Mouse (Mus musculus): Measurements from ENCODE around the gene Hbb-bh1. TPM values are rescaled to one million over a fixed set of nuclear protein-coding genes. Genes with fewer than 3 reads are reported as not detected.
"Not testable (repeated sequence)": the region's sequence is repeated elsewhere in the genome, so short reads cannot be mapped to it uniquely, and the experiment has no call there.

The Hbb-bh1 gene
- polyA plus RNA-seq, 1 experiment from 2014 or later, result not detected

- H3K4me2 ChIP-seq (ENCODE audit: low read length); H3K27me3 ChIP-seq (replicated peaks; ENCODE audit: control insufficient read depth, insufficient read depth, low read length); H3K9me3 ChIP-seq (ENCODE audit: control insufficient read depth, low read length); H3K4me3 ChIP-seq (replicated peaks; ENCODE audit: low read length); H3K4me1 ChIP-seq (replicated peaks; ENCODE audit: control insufficient read depth, insufficient read depth, low read length); H3K36me3 ChIP-seq (ENCODE audit: control insufficient read depth, insufficient read depth); H3K27ac ChIP-seq (ENCODE audit: low read length); H3K9ac ChIP-seq (replicated peaks; ENCODE audit: low read depth, low read length); ATAC-seq: not testable (repeated sequence)
- WGBS, result 60% methylated on average over 2 of the region's 2 CpGs
Observed at GRCm38 (mm10) chr7:103808120-103808519, 34.8 kb downstream of the Hbb-bh1 start.

GRCm38 (mm10) chr7:103806856-103807255 is 36.1 kb downstream of the Hbb-bh1 start:
- 56% methylated on average over 1 of the region's 1 CpGs for WGBS
- H3K4me2 ChIP-seq (ENCODE audit: low read length), result no peak overlapping the region
- ATAC-seq, result no peak

GRCm38 (mm10) chr7:103792669-103793388 is 50.1 kb downstream of the Hbb-bh1 start:
- Histone ChIP-seq H3K9ac (replicated peaks; ENCODE audit: low read depth, low read length) (no peak overlapping the region), H3K4me2 (ENCODE audit: low read length) (no peak overlapping the region), H3K9me3 (ENCODE audit: control insufficient read depth, low read length) (no peaks in the 10 kb centered on the region), H3K27ac (ENCODE audit: low read length) (no peak overlapping the region), H3K4me3 (replicated peaks; ENCODE audit: low read length) (no peak overlapping the region), H3K36me3 (ENCODE audit: control insufficient read depth, insufficient read depth) (no peaks in the 10 kb centered on the region), H3K27me3 (replicated peaks; ENCODE audit: control insufficient read depth, insufficient read depth, low read length) (no peaks in the 10 kb centered on the region), H3K4me1 (replicated peaks; ENCODE audit: control insufficient read depth, insufficient read depth, low read length) (no peaks in the 10 kb centered on the region)
- WGBS, result 26% methylated on average over 4 of the region's 4 CpGs
- ATAC-seq, result no peak

More at GRCm38 (mm10) chr7:103806856-103807255, 36.1 kb downstream of the Hbb-bh1 start:
- Histone ChIP-seq H3K9me3 (ENCODE audit: control insufficient read depth, low read length) (no peaks in the 10 kb centered on the region), H3K9ac (replicated peaks; ENCODE audit: low read depth, low read length) (no peak overlapping the region), H3K36me3 (ENCODE audit: control insufficient read depth, insufficient read depth) (no peaks in the 10 kb centered on the region), H3K27me3 (replicated peaks; ENCODE audit: control insufficient read depth, insufficient read depth, low read length) (no peaks in the 10 kb centered on the region), H3K4me1 (replicated peaks; ENCODE audit: control insufficient read depth, insufficient read depth, low read length) (no peaks in the 10 kb centered on the region), H3K4me3 (replicated peaks; ENCODE audit: low read length) (no peak overlapping the region), H3K27ac (ENCODE audit: low read length) (no peak overlapping the region)

- Histone ChIP-seq H3K27me3 (replicated peaks; ENCODE audit: control insufficient read depth, insufficient read depth, low read length) (no peaks in the 10 kb centered on the region), H3K36me3 (ENCODE audit: control insufficient read depth, insufficient read depth) (no peaks in the 10 kb centered on the region), H3K9me3 (ENCODE audit: control insufficient read depth, low read length) (no peaks in the 10 kb centered on the region), H3K4me1 (replicated peaks; ENCODE audit: control insufficient read depth, insufficient read depth, low read length) (no peaks in the 10 kb centered on the region), H3K4me2 (ENCODE audit: low read length) (no peak within 1 kb of the TSS), H3K9ac (replicated peaks; ENCODE audit: low read depth, low read length) (no peak within 1 kb of the TSS), H3K4me3 (replicated peaks; ENCODE audit: low read length) (no peak within 1 kb of the TSS), H3K27ac (ENCODE audit: low read length) (no peak within 1 kb of the TSS)
- 74% methylated on average over 3 of the region's 3 CpGs for WGBS
- no peak for ATAC-seq
Observed at GRCm38 (mm10) chr7:103791721-103792120, 51.2 kb downstream of the Hbb-bh1 start, which contains the start of gene Olfr67. Olfr67 (minus strand) TSS chr7:103791821.

Other genes starting within 250 kb of the Hbb-bh1 start
- gene Olfr619, start 242.6 kb downstream of the Hbb-bh1 start, polyA plus RNA-seq (2015; fragmentation: Nextera tagmentation; extraction: Ambion mirVana), result not detected in 2 replicates
- not detected in 2 replicates for gene Olfr620, start 230.6 kb downstream of the Hbb-bh1 start, polyA plus RNA-seq (2015; fragmentation: Nextera tagmentation; extraction: Ambion mirVana)
- not detected in 2 replicates for gene Olfr622, start 200.5 kb downstream of the Hbb-bh1 start, polyA plus RNA-seq (2015; fragmentation: Nextera tagmentation; extraction: Ambion mirVana)
- not detected in 2 replicates for gene Olfr623, start 179.5 kb downstream of the Hbb-bh1 start, polyA plus RNA-seq (2015; fragmentation: Nextera tagmentation; extraction: Ambion mirVana)
- gene Olfr624, start 172.0 kb downstream of the Hbb-bh1 start, polyA plus RNA-seq (2015; fragmentation: Nextera tagmentation; extraction: Ambion mirVana), result not detected in 2 replicates
- gene Olfr625-ps1, start 160.4 kb downstream of the Hbb-bh1 start, polyA plus RNA-seq (2015; fragmentation: Nextera tagmentation; extraction: Ambion mirVana), result not detected in 2 replicates
- gene Olfr243, start 128.5 kb downstream of the Hbb-bh1 start, polyA plus RNA-seq (2015; fragmentation: Nextera tagmentation; extraction: Ambion mirVana), result not detected in 2 replicates
- gene Olfr628, start 112.8 kb downstream of the Hbb-bh1 start, polyA plus RNA-seq (2015; fragmentation: Nextera tagmentation; extraction: Ambion mirVana), result not detected in 2 replicates
- gene Olfr629, start 98.2 kb downstream of the Hbb-bh1 start, polyA plus RNA-seq (2015; fragmentation: Nextera tagmentation; extraction: Ambion mirVana), result not detected in 2 replicates
- not detected in 2 replicates for gene Olfr630, start 85.8 kb downstream of the Hbb-bh1 start, polyA plus RNA-seq (2015; fragmentation: Nextera tagmentation; extraction: Ambion mirVana)
- gene Olfr69, start 71.6 kb downstream of the Hbb-bh1 start, polyA plus RNA-seq (2015; fragmentation: Nextera tagmentation; extraction: Ambion mirVana), result not detected in 2 replicates
- not detected in 2 replicates for gene Olfr68, start 63.5 kb downstream of the Hbb-bh1 start, polyA plus RNA-seq (2015; fragmentation: Nextera tagmentation; extraction: Ambion mirVana)
- gene Olfr67, start 51.3 kb downstream of the Hbb-bh1 start, polyA plus RNA-seq (2015; fragmentation: Nextera tagmentation; extraction: Ambion mirVana), result not detected in 2 replicates
- gene Hbb-bt, start 29.2 kb downstream of the Hbb-bh1 start, polyA plus RNA-seq (2015; fragmentation: Nextera tagmentation; extraction: Ambion mirVana), result 1,171 and 1,472 TPM in 2 replicates
- 3,869 and 4,747 TPM in 2 replicates for gene Hbb-bs, start 15.1 kb downstream of the Hbb-bh1 start, polyA plus RNA-seq (2015; fragmentation: Nextera tagmentation; extraction: Ambion mirVana)
- not detected in 2 replicates for gene Hbb-bh2, start 2.6 kb downstream of the Hbb-bh1 start, polyA plus RNA-seq (2015; fragmentation: Nextera tagmentation; extraction: Ambion mirVana)
- 24.4 and 25.7 TPM in 2 replicates for gene Hbb-y, start 10.1 kb upstream of the Hbb-bh1 start, polyA plus RNA-seq (2015; fragmentation: Nextera tagmentation; extraction: Ambion mirVana)
- gene Olfr66, start 43.1 kb upstream of the Hbb-bh1 start, polyA plus RNA-seq (2015; fragmentation: Nextera tagmentation; extraction: Ambion mirVana), result not detected in 2 replicates
- gene Olfr64, start 51.3 kb upstream of the Hbb-bh1 start, polyA plus RNA-seq (2015; fragmentation: Nextera tagmentation; extraction: Ambion mirVana), result not detected in 2 replicates
- gene Olfr65, start 60.3 kb upstream of the Hbb-bh1 start, polyA plus RNA-seq (2015; fragmentation: Nextera tagmentation; extraction: Ambion mirVana), result not detected in 2 replicates
- not detected in 2 replicates for gene Olfr631, start 85.7 kb upstream of the Hbb-bh1 start, polyA plus RNA-seq (2015; fragmentation: Nextera tagmentation; extraction: Ambion mirVana)
- not detected in 2 replicates for gene Olfr632, start 91.2 kb upstream of the Hbb-bh1 start, polyA plus RNA-seq (2015; fragmentation: Nextera tagmentation; extraction: Ambion mirVana)
- not detected in 2 replicates for gene Olfr633, start 101.3 kb upstream of the Hbb-bh1 start, polyA plus RNA-seq (2015; fragmentation: Nextera tagmentation; extraction: Ambion mirVana)
- gene Olfr635, start 128.0 kb upstream of the Hbb-bh1 start, polyA plus RNA-seq (2015; fragmentation: Nextera tagmentation; extraction: Ambion mirVana), result not detected in 2 replicates
- gene Olfr638, start 155.6 kb upstream of the Hbb-bh1 start, polyA plus RNA-seq (2015; fragmentation: Nextera tagmentation; extraction: Ambion mirVana), result not detected in 2 replicates
- not detected in 2 replicates for gene Olfr639, start 174.1 kb upstream of the Hbb-bh1 start, polyA plus RNA-seq (2015; fragmentation: Nextera tagmentation; extraction: Ambion mirVana)
- not detected in 2 replicates for gene Olfr640, start 182.4 kb upstream of the Hbb-bh1 start, polyA plus RNA-seq (2015; fragmentation: Nextera tagmentation; extraction: Ambion mirVana)
- gene Olfr641, start 192.3 kb upstream of the Hbb-bh1 start, polyA plus RNA-seq (2015; fragmentation: Nextera tagmentation; extraction: Ambion mirVana), result not detected in 2 replicates
- gene Olfr642, start 209.5 kb upstream of the Hbb-bh1 start, polyA plus RNA-seq (2015; fragmentation: Nextera tagmentation; extraction: Ambion mirVana), result not detected in 2 replicates
- not detected in 2 replicates for gene 4930516K23Rik, start 218.3 kb upstream of the Hbb-bh1 start, polyA plus RNA-seq (2015; fragmentation: Nextera tagmentation; extraction: Ambion mirVana)
- gene Olfr644, start 228.7 kb upstream of the Hbb-bh1 start, polyA plus RNA-seq (2015; fragmentation: Nextera tagmentation; extraction: Ambion mirVana), result not detected in 2 replicates
- gene Olfr645, start 242.3 kb upstream of the Hbb-bh1 start, polyA plus RNA-seq (2015; fragmentation: Nextera tagmentation; extraction: Ambion mirVana), result not detected in 2 replicates

Data from forebrain, embryonic 16.5 days (tissue).